In genomic region chr10:50762069-50762468, GRCm38 (mm10) we compare ENCODE assay signal across 17 mouse cellular contexts.
"Had no signal": no experiment of that assay in that cellular context is flagged by ENCODE, and none has a peak within 500 bp of the region (broad histone marks: within the 10 kb centered on the region; RNA-seq: fewer than 3 reads in every experiment).

No protein-coding gene starts in this region.

- H3K36me3 ChIP-seq: lung, embryonic 15.5 days; midbrain, embryonic 15.5 days; neural tube, embryonic 12.5 days; stomach, embryonic 15.5 days had no signal

- H3K4me1 ChIP-seq: lung, embryonic 15.5 days; stomach, embryonic 15.5 days had no signal

- H3K27ac ChIP-seq: lung, embryonic 15.5 days; macrophage; midbrain, embryonic 13.5 days; midbrain, embryonic 15.5 days; neural tube, embryonic 12.5 days; stomach, embryonic 15.5 days; stomach, postnatal 0 days had no signal

- ATAC-seq: liver, postnatal 0 days; lung, postnatal 0 days; midbrain, embryonic 13.5 days; midbrain, embryonic 15.5 days had no signal

- DNase-seq: liver, postnatal 0 days; lung, adult 2 months; lung, postnatal 14 days; lung, postnatal 36 days; right cerebral cortex, postnatal 14 days; thymus, adult 2 months; thymus, postnatal 25 days; thymus, postnatal 4 days had no signal

- H3K9me3 ChIP-seq: lung, embryonic 15.5 days; midbrain, embryonic 13.5 days; midbrain, embryonic 15.5 days; neural tube, embryonic 12.5 days; stomach, embryonic 15.5 days had no signal

- H3K9ac ChIP-seq: liver, postnatal 0 days; lung, embryonic 15.5 days; midbrain, embryonic 13.5 days; midbrain, embryonic 15.5 days; neural tube, embryonic 12.5 days; stomach, embryonic 15.5 days had no signal

- H3K4me3 ChIP-seq: lung, embryonic 15.5 days; midbrain, embryonic 13.5 days; midbrain, embryonic 15.5 days; neural tube, embryonic 12.5 days; stomach, embryonic 15.5 days had no signal

- H3K27me3 ChIP-seq: lung, embryonic 15.5 days; midbrain, embryonic 13.5 days; midbrain, embryonic 15.5 days; stomach, embryonic 15.5 days had no signal

- H3K4me2 ChIP-seq: lung, embryonic 15.5 days; midbrain, embryonic 11.5 days; midbrain, embryonic 13.5 days; midbrain, embryonic 15.5 days; neural tube, embryonic 12.5 days; stomach, embryonic 15.5 days had no signal
